Mouse (Mus musculus) heart, adult 2 months (tissue): ENCODE data around the gene Dph7.

ENCODE experiments used
- CTCF ChIP-seq: fragments of 200-600 bp; IDR thresholded peaks from 2 replicates; pipeline ENCODE4 v1.8.1; 2022; ENCODE audit warnings: antibody characterized with exemption, mild to moderate bottlenecking, moderate library complexity
- EP300 ChIP-seq: fragments of 200-500 bp; IDR thresholded peaks from 2 replicates; pipeline ENCODE4 v1.6.1; 2011; ENCODE audit warnings: low read depth, low read length, control low read depth; ENCODE audit not compliant: insufficient read depth
- POLR2A ChIP-seq: fragments of 200-500 bp; IDR thresholded peaks from 2 replicates; pipeline ENCODE4 v1.6.1; 2011; ENCODE audit warnings: mild to moderate bottlenecking, low read depth, low read length, control low read depth; ENCODE audit not compliant: insufficient read depth

DNA sequence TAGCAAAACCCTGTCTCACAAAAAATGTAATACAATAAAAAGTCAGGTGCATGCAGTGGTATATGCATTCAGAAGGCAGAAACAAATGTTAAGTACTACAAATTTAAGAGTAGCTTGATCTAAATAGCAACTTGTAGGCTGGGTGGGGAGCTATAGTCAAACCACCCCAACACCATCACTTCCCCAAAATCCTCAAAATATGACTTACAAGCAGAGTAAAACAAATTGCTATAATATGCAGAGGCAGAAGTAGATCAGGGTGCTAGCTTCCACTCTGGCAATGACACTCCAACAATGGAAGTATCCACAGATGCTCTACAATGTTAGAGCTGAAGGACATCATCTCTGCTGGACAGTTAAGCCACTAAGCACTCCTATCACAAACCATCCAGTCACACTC lies 49.6 kb upstream of the Dph7 start:
- TF ChIP-seq CTCF, result no peak
- TF ChIP-seq POLR2A, result no peak
- TF ChIP-seq EP300, result no peak
